In the genomic region with DNA sequence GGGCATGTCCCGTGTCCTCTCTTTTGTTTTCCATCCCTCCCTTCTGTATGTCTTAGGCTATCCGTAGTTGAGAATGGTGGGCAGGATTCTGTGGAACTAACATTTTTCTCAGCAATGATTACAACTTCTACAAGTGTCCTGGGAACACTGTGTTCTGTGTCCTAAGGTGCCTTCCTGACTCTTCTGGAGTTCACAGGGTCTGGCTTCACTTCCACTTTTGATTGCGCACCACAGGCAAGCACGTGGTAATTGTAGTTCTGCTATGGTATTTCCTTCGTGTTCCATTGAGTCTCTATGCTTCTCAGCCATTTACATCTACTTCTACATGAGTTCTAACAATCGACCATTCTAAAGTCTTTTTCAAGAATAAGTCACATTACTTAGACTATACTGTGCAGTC, we compare ENCODE assay signal across 24 mouse cellular contexts.
DNase-seq lines count a peak whose midpoint lies in the region; ATAC-seq and TF ChIP-seq lines count a peak whose summit lies in the region.
"Had no signal": no experiment of that assay in that cellular context is flagged by ENCODE, and none has a peak within 500 bp of the region (broad histone marks: within the 10 kb centered on the region; RNA-seq: fewer than 3 reads in every experiment).

No protein-coding gene starts in this region.

- DNase-seq in heart, adult 9 months (ENCODE audit: low spot score in 2 of 2), result peak; percentile 1 to 24
- no peak for DNase-seq in heart, embryonic 10.5 days (ENCODE audit: low spot score)
- peak; percentile 10 for DNase-seq in lung, postnatal 0 days (ENCODE audit: low spot score)
- DNase-seq in lung, postnatal 10 days, result no peak
- no peak for DNase-seq in forebrain, embryonic 10.5 days (ENCODE audit: extremely low spot score, low spot score)
- DNase-seq in cerebellum, adult 2 months, result no peak
- DNase-seq: adrenal gland, adult 2 months; B cell, adult 2 months; cerebellum, adult 11 months; cerebellum, postnatal 14 days; embryo, embryonic 11 days; kidney, adult 18-20 months; kidney, postnatal 10 days; lung, embryonic 14.5 days; right cerebral cortex, postnatal 25 days; thymus, postnatal 14 days had no signal

- no peak overlapping the region for H3K27ac ChIP-seq in heart, embryonic 10.5 days
- H3K27ac ChIP-seq in lung, postnatal 0 days (ENCODE audit: low read length), result no peak overlapping the region
- H3K27ac ChIP-seq in forebrain, embryonic 10.5 days, result no peak overlapping the region
- H3K27ac ChIP-seq in cerebellum, adult 2 months (ENCODE audit: insufficient read depth, low read length), result no peak overlapping the region
- H3K27ac ChIP-seq: hindbrain, embryonic 12.5 days; layer of hippocampus, adult 2 months; left cerebral cortex, adult 2 months; limb, embryonic 12.5 days; midbrain, embryonic 10.5 days had no signal

- no peak for TF ChIP-seq CTCF in lung, postnatal 0 days (IDR thresholded peaks at IDR 0.05)
- TF ChIP-seq CTCF in cerebellum, adult 2 months (IDR thresholded peaks at IDR 0.05; ENCODE audit: borderline replicate concordance, insufficient read depth, low read depth, low read length), result no peak

- no peaks in the 10 kb centered on the region for H3K27me3 ChIP-seq in heart, embryonic 10.5 days (ENCODE audit: insufficient read depth, poor library complexity, severe bottlenecking)
- no peaks in the 10 kb centered on the region for H3K27me3 ChIP-seq in lung, postnatal 0 days (replicated peaks; ENCODE audit: insufficient read depth, low read length)
- H3K27me3 ChIP-seq in forebrain, embryonic 10.5 days (ENCODE audit: poor library complexity, severe bottlenecking), result no peaks in the 10 kb centered on the region
- H3K27me3 ChIP-seq in cerebellum, adult 2 months (ENCODE audit: control insufficient read depth, insufficient read depth, low read length), result no peaks in the 10 kb centered on the region
- H3K27me3 ChIP-seq: hindbrain, embryonic 12.5 days; limb, embryonic 12.5 days had no signal

- no peak overlapping the region for H3K9ac ChIP-seq in lung, postnatal 0 days (replicated peaks; ENCODE audit: low read depth)
- H3K9ac ChIP-seq: hindbrain, embryonic 12.5 days; limb, embryonic 12.5 days; lung, embryonic 14.5 days had no signal

- 0 out of 2 replicates have a peak, but pooled peaks have one; percentile 36 for TF ChIP-seq EP300 in lung, postnatal 0 days (IDR thresholded peaks at IDR 0.05)

- no peak for TF ChIP-seq POLR2A in cerebellum, adult 2 months (IDR thresholded peaks at IDR 0.05; ENCODE audit: borderline replicate concordance, insufficient read depth, low read length)

- no peak overlapping the region for H3K4me2 ChIP-seq in lung, postnatal 0 days (replicated peaks; ENCODE audit: low read depth, low read length)
- H3K4me2 ChIP-seq: hindbrain, embryonic 12.5 days; limb, embryonic 12.5 days; lung, embryonic 14.5 days had no signal

- WGBS in heart, embryonic 10.5 days, result 77% methylated on average over 6 of the region's 6 CpGs
- WGBS in lung, postnatal 0 days, result 78% methylated on average over 6 of the region's 6 CpGs
- WGBS in forebrain, embryonic 10.5 days, result 91% methylated on average over 6 of the region's 6 CpGs
- WGBS in cerebellum, adult 2 months, result 84% methylated on average over 6 of the region's 6 CpGs

- no peak overlapping the region for H3K4me3 ChIP-seq in heart, embryonic 10.5 days
- H3K4me3 ChIP-seq in lung, postnatal 0 days (ENCODE audit: low read depth, low read length), result no peak overlapping the region
- no peak overlapping the region for H3K4me3 ChIP-seq in forebrain, embryonic 10.5 days
- H3K4me3 ChIP-seq in cerebellum, adult 2 months (replicated peaks; ENCODE audit: insufficient read depth, low read depth, low read length), result no peak overlapping the region
- H3K4me3 ChIP-seq: hindbrain, embryonic 12.5 days; layer of hippocampus, adult 2 months; left cerebral cortex, adult 2 months; limb, embryonic 12.5 days; midbrain, embryonic 10.5 days had no signal

- H3K4me1 ChIP-seq in heart, embryonic 10.5 days, result no peaks in the 10 kb centered on the region
- no peaks in the 10 kb centered on the region for H3K4me1 ChIP-seq in lung, postnatal 0 days (ENCODE audit: insufficient read depth, low read depth, low read length)
- no peaks in the 10 kb centered on the region for H3K4me1 ChIP-seq in forebrain, embryonic 10.5 days
- no peaks in the 10 kb centered on the region for H3K4me1 ChIP-seq in cerebellum, adult 2 months (ENCODE audit: control insufficient read depth, insufficient read depth, low read length)
- H3K4me1 ChIP-seq: hindbrain, embryonic 12.5 days; limb, embryonic 12.5 days; midbrain, embryonic 10.5 days had no signal

- H3K9me3 ChIP-seq in heart, embryonic 10.5 days, result no peaks in the 10 kb centered on the region
- no peaks in the 10 kb centered on the region for H3K9me3 ChIP-seq in lung, postnatal 0 days (ENCODE audit: low read length)
- no peaks in the 10 kb centered on the region for H3K9me3 ChIP-seq in forebrain, embryonic 10.5 days
- H3K9me3 ChIP-seq: hindbrain, embryonic 12.5 days; limb, embryonic 12.5 days; midbrain, embryonic 10.5 days had no signal

- no peak for ATAC-seq in lung, postnatal 0 days
- ATAC-seq in common myeloid progenitor, adult 5-6 weeks (replicated peaks; ENCODE audit: low read depth, poor library complexity, severe bottlenecking), result peak; percentile 67
- ATAC-seq in monocyte, adult 5-6 weeks (replicated peaks; ENCODE audit: insufficient number of reproducible peaks, low FRiP score, low TSS enrichment, poor library complexity, severe bottlenecking), result peak; percentile 87
- ATAC-seq: forebrain, embryonic 16.5 days had no signal

- no peaks in the 10 kb centered on the region for H3K36me3 ChIP-seq in heart, embryonic 10.5 days
- no peaks in the 10 kb centered on the region for H3K36me3 ChIP-seq in lung, postnatal 0 days (ENCODE audit: insufficient read depth, low read length)
- no peaks in the 10 kb centered on the region for H3K36me3 ChIP-seq in forebrain, embryonic 10.5 days (replicated peaks)
- H3K36me3 ChIP-seq: hindbrain, embryonic 12.5 days; limb, embryonic 12.5 days; midbrain, embryonic 10.5 days had no signal

Comparison
In these comparisons a context has a peak if more than half of its experiments do, and no peak if none do; other contexts are left out.
1. DNase-seq: peak in heart, adult 9 months (2 of 2) and lung, postnatal 0 days (single experiment); none in heart, embryonic 10.5 days (single experiment), lung, postnatal 10 days (single experiment), forebrain, embryonic 10.5 days (single experiment) and cerebellum, adult 2 months (0 of 2).